Mouse (Mus musculus) myocyte (in vitro differentiated cells): ENCODE data around the gene Sdk2.

Source experiments
- MYOG ChIP-seq, 3 experiments: IDR thresholded peaks; one replicate each; pipeline ENCODE4 v1.6.1; 2011; ENCODE audit warnings: control low read depth in 2 of 3, low read depth in 2 of 3, mild to moderate bottlenecking in 2 of 3; ENCODE audit not compliant: insufficient read length in 2 of 3, control insufficient read depth in 1 of 3, insufficient read depth in 1 of 3
- POLR2A ChIP-seq: IDR thresholded peaks from one replicate; pipeline ENCODE4 v1.6.1; 2011; ENCODE audit warnings: low read depth, mild to moderate bottlenecking, control low read depth, moderate library complexity; ENCODE audit not compliant: insufficient read length
- USF1 ChIP-seq: IDR thresholded peaks from one replicate; pipeline ENCODE4 v1.6.1; 2011; ENCODE audit warnings: low read depth, mild to moderate bottlenecking, control low read depth, moderate library complexity

DNA sequence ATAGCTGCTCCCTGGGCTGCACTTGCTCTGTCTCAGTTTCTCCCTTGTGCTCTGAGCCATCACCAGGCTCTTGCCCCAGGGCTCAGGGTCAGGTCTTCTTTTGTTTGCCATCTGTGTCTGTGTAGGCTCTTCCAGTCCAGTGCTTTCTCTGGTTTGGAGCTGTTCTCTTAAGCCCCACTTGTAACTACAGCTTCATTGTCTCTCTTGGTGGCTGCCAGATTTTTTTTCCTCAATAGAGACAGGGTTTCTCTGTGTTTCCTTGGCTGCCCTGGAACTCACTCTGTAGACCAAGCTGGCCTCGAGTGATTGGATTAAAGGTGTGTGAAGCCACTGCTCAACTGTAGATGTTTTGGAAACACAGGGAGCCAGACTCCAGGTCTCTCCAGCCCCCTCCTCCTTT is 247.8 kb downstream of the Sdk2 start:
- TF ChIP-seq POLR2A (no peak), USF1 (no peak), MYOG (IDR thresholded peaks at IDR 0.05; ENCODE audit: control insufficient read depth in 1 of 3, insufficient read depth in 1 of 3, insufficient read length in 2 of 3, low read depth in 2 of 3) (no peak)
